Mouse (Mus musculus): ENCODE data around the gene Ostc.
A peak's percentile ranks its signal among the peaks of the same experiment; 100 is the strongest.

Ostc gene

GRCm38 (mm10) chr3:130710103-130710502, 859 bp upstream of the Ostc start:
- no peak for DNase-seq (ENCODE audit: low spot score in 2 of 2)

DNA sequence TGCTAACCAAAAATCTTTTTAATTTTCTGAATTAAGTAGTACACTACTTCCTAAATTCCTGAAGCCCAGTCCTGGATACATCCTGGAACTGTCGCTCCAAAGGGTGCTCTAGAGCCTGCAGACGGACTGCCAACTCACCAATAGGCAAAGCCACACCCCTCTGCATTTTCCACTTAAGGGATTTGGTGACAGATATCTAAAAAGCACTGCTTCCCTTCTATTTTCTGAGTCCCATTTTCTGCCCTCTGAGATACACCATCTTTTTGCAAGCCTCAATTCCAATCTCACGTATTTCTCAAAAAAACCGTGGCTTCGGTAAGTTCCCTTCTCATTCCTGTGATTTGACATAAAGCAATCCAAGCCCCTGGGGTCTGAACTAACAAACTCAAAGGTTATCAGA, 715 bp downstream of the Ostc start:
- no peak for DNase-seq (ENCODE audit: low spot score in 2 of 2)

DNA sequence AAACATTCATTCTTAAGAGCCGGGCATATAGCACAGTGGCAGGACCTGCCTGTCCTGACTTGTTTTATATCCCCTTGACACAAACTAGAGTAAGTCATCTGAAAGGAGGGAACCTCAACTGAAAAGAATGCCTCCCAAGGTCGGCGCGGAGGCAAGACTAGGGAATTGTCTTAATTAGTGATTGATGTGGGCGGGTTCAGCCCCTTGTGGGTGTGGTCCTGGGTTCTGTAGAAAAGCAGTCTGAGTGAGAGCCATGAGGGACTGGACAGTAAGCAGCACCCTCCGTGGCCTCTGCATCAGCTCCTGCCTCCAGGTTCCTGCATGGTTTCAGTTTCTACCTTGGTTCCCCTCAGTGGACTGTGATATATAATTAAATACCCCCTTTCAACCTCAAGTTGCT, 7.0 kb downstream of the Ostc start:
- no peak for DNase-seq (ENCODE audit: low spot score in 2 of 2)

GRCm38 (mm10) chr3:130697622-130698021, 11.6 kb downstream of the Ostc start:
- no peak for DNase-seq (ENCODE audit: low spot score in 2 of 2)

DNA sequence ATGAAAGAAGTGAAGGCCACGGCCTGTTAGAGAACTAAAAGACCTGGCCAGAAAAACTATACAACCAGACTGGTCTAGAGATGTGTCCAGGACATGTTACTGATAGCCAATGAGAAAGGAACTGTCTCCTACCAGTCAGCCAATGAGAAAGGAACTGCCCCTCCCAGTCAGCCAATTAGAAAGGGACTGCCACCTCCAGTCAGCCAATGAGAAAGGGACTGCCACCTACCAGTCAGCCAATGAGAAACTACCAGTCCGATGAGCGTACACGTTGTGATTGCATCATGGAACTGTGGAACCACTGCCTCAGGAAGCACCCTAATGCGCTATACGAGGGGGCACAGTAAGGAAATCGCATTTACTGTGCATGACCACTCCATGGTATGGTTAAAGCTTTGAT, 14.5 kb downstream of the Ostc start:
- no peak for DNase-seq (ENCODE audit: low spot score in 2 of 2)

GRCm38 (mm10) chr3:130694041-130694593, 15.1 kb downstream of the Ostc start:
- no peak for DNase-seq (ENCODE audit: low spot score in 2 of 2)

DNA sequence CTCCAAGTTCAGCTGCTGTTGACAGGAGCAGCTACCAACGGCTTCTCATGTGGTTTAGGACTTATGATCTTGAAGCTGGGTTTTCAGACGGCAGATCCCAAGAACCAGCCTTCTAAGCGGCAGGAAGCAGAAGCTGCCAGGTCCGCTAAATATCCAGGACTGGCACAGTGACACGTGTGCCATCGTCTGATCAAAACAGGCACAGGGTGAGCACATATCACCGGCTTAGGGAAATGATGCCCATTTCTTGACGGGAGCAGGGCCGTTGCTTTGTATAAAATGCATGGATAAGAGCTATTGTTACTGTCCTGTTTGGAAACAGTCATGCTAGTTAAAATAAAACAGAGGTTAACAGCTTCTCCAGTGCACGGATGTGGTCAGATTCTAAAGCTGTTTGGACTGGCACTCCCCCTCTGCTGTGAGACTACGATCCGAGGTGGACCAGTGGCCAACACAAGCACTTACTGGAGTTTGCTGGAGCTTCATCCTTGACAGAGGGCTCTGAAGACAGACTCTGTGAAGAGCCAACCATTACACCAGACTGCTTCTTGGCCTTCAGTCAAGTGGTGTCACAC, 17.6 kb downstream of the Ostc start:
- peak; percentile 17 to 34 for DNase-seq (ENCODE audit: low spot score in 2 of 2)

GRCm38 (mm10) chr3:130690834-130691595, 18.2 kb downstream of the Ostc start:
- peak; percentile 22 to 27 for DNase-seq (ENCODE audit: low spot score in 2 of 2)

- DNase-seq (ENCODE audit: low spot score in 2 of 2) = peak; percentile 42 to 55
Observed at GRCm38 (mm10) chr3:130689630-130690029, 19.6 kb downstream of the Ostc start.

GRCm38 (mm10) chr3:130687051-130687450, 22.2 kb downstream of the Ostc start:
- no peak for DNase-seq (ENCODE audit: low spot score in 2 of 2)

DNA sequence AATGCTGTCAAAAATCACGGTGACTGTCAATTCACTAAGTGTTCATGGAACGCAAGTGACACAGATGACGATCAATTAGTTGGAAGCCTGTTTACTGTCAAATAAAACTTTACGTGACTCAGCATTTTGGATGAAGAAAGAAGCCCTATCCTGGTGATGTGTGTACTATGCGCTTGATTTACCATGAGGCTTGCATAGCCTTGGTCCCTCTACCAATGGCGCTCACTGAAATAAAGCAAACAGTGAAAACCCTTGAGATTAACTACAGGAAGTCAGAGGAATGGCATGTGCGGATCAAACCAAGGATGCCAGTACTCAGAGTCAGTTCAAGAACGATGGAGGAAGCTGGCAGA, 24.3 kb downstream of the Ostc start:
- no peak for DNase-seq (ENCODE audit: low spot score in 2 of 2)

DNA sequence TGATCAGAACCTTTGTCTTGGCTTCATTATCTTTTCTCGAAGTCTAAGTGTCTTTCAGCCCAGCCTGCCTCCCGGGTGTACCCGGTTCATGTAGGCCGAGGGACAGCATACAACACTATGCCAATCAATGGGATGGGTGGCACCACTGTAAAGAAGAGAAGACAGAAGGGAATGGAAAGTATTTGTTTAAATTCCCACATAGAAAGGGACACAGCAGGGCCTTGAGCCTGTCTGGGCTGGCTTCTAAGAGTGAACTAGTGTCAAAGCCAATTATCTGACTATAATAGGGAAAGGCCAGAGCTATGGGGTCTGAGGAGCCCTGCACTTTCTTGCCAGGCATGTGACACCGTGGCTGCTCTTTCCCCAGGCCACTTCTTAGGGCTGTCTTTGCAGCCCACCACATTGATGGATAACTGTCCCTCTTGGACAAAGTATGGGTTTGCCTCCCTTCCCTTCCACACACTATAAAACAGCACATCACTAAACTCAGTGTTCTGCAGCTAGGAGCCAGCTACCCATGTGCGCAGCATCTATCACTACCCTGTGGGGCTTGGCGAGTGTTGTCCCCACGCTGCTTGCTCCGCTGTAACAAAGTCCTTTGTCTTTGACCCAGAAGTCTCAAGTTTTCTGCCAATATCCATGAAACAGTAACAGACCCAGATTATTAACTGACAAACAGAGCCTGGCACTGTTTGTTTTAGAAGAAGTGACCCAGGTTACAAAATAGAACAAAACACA, 24.8 kb downstream of the Ostc start:
- DNase-seq (ENCODE audit: low spot score in 2 of 2) = no peak

- DNase-seq (ENCODE audit: low spot score in 2 of 2) = no peak
Observed at GRCm38 (mm10) chr3:130683836-130684235, 25.4 kb downstream of the Ostc start.

GRCm38 (mm10) chr3:130682183-130682582, 27.1 kb downstream of the Ostc start:
- DNase-seq (ENCODE audit: low spot score in 2 of 2) = no peak

GRCm38 (mm10) chr3:130681226-130681625, 28.0 kb downstream of the Ostc start:
- no peak for DNase-seq (ENCODE audit: low spot score in 2 of 2)

- DNase-seq (ENCODE audit: low spot score in 2 of 2) = no peak
Observed at GRCm38 (mm10) chr3:130677671-130678460, 31.4 kb downstream of the Ostc start.

DNA sequence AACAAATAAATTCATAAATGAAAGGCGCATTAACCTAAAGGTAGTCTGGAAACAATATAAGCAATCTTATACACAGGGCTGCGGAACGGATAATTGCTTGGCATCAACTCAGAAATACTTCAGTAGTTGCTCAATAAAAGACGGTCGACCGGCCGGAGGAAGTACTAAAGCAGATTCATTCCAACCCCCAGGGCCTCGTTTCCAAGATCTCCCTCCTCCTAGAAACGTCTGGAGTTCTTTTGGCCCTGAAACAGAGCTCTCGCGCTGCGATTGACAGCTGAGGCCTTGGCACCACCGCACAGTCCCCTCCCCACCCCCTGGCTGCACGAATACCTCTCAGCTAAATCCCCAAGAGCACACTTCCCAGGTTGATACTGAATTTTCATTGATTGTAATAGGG, 38.0 kb downstream of the Ostc start:
- no peak for DNase-seq (ENCODE audit: low spot score in 2 of 2)

DNA sequence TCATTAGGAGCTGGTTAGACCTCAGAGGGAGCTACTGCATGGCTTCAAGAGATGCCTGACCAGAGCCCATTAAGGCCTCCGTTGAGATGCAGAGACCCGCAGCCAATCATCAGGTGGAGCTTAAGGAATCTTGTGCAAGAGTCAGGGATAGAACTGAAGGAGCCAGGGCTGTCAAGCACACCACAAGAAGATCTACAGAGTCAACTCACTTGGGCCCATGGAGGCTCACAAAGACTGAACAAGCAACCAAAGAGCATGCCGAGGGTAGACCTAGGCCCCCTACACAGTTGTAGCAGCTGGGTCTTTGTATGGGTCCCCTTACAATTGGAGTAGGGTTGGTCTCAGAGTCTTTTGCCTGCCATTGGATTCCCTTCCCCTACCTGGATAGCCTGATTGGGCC, 46.7 kb downstream of the Ostc start:
- DNase-seq (ENCODE audit: low spot score in 2 of 2) = no peak

- no peak for DNase-seq (ENCODE audit: low spot score in 2 of 2)
Observed at GRCm38 (mm10) chr3:130660619-130661018, 48.6 kb downstream of the Ostc start.

GRCm38 (mm10) chr3:130649569-130649968, 59.7 kb downstream of the Ostc start:
- DNase-seq (ENCODE audit: low spot score in 2 of 2) = no peak

GRCm38 (mm10) chr3:130646110-130646810, 63.0 kb downstream of the Ostc start:
- no peak for DNase-seq (ENCODE audit: low spot score in 2 of 2)
